Mouse (Mus musculus) cerebellum, adult 2 months (tissue): ENCODE measurements around the gene Tbccd1.

Experiments used
- CTCF ChIP-seq: fragments of 200-500 bp; IDR thresholded peaks from 2 replicates; pipeline ENCODE4 v1.5.1; 2011; ENCODE audit warnings: low read depth, mild to moderate bottlenecking, control low read depth, low read length, moderate library complexity, borderline replicate concordance; ENCODE audit not compliant: insufficient read depth
- POLR2A ChIP-seq: fragments of 200-500 bp; IDR thresholded peaks from 2 replicates; pipeline ENCODE4 v1.6.1; 2011; ENCODE audit warnings: low read length, control low read depth, borderline replicate concordance; ENCODE audit not compliant: insufficient read depth

- TF ChIP-seq CTCF, result no peak
- TF ChIP-seq POLR2A, result no peak
Observed at GRCm38 (mm10) chr16:22879945-22880595, 22.6 kb upstream of the Tbccd1 start.
